Mouse (Mus musculus) forebrain, embryonic 16.5 days (tissue): ENCODE results near the gene Prdm11. TPM values are rescaled to one million over a fixed set of nuclear protein-coding genes. Genes with fewer than 3 reads are reported as not detected.

Source experiments
- polyA plus RNA-seq: library from polyadenylated mRNA; unstranded; fragments of >200 nt; fragmentation: Nextera tagmentation; extraction: Ambion mirVana; gene quantifications from 2 replicates; pipeline ENCODE4 v1.2.1, GENCODE M21; 2015

Prdm11 gene
- polyA plus RNA-seq, 1 experiment from 2014 or later = 2.4 TPM

Other genes starting within 250 kb of the Prdm11 start
- 11.5 and 24.0 TPM in 2 replicates for gene Syt13, start 131.1 kb downstream of the Prdm11 start, polyA plus RNA-seq
- gene Trp53i11, start 141.4 kb upstream of the Prdm11 start, polyA plus RNA-seq = 107 and 110 TPM in 2 replicates